Comparison of ENCODE assay signal across 15 mouse cellular contexts in the genomic region with DNA sequence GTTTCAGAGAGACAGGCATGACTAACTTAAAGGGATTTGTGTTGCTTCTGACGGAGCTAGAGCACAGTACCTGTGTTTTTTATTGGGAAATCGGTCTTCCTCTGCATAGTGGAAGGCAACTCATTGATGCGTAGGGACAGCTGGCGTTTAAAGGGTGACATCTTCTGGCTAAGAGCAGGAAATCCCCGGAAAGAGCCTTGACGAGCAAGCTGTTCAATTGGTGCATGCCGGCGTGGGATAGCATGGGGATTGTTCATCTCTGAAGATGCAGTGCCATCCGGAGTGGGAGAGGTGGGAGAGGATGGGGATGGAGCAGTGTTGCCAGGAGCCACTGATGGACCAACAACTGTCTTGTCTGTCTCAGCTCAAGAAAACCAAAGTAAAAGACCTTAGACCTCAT. TPM values are rescaled to one million over a fixed set of nuclear protein-coding genes. Genes with fewer than 3 reads are reported as not detected.
DNase-seq lines count a peak whose midpoint lies in the region; ATAC-seq and TF ChIP-seq lines count a peak whose summit lies in the region.
"Had no signal": no experiment of that assay in that cellular context is flagged by ENCODE, and none has a peak within 500 bp of the region (broad histone marks: within the 10 kb centered on the region; RNA-seq: fewer than 3 reads in every experiment).

No protein-coding gene starts in this region.

- no peaks in the 10 kb centered on the region for H3K27me3 ChIP-seq in heart, embryonic 10.5 days (ENCODE audit: insufficient read depth, poor library complexity, severe bottlenecking)
- H3K27me3 ChIP-seq in neural tube, embryonic 15.5 days (replicated peaks) = no peaks in the 10 kb centered on the region
- H3K27me3 ChIP-seq in stomach, postnatal 0 days (ENCODE audit: control insufficient read depth, insufficient read depth, low read length) = no peaks in the 10 kb centered on the region
- H3K27me3 ChIP-seq in kidney, adult 2 months (replicated peaks; ENCODE audit: control insufficient read depth, insufficient read depth, low read length) = no peaks in the 10 kb centered on the region
- H3K27me3 ChIP-seq: kidney, embryonic 15.5 days had no signal

- H3K9ac ChIP-seq in neural tube, embryonic 15.5 days (replicated peaks) = no peak overlapping the region
- no peak overlapping the region for H3K9ac ChIP-seq in stomach, postnatal 0 days (ENCODE audit: low read length)
- H3K9ac ChIP-seq: kidney, embryonic 15.5 days; liver, embryonic 14.5 days had no signal

- no peak for TF ChIP-seq EP300 in stomach, postnatal 0 days (optimal IDR thresholded peaks at IDR 0.05)

- peak; percentile 70; the same call in 1 of the 2 replicates for ATAC-seq in neural tube, embryonic 15.5 days (ENCODE audit: low FRiP score)
- ATAC-seq in stomach, postnatal 0 days (ENCODE audit: low FRiP score, low TSS enrichment) = no peak

- WGBS in heart, embryonic 10.5 days = 66% methylated on average over 9 of the region's 9 CpGs
- 43% methylated on average over 9 of the region's 9 CpGs for WGBS in neural tube, embryonic 15.5 days
- 60% methylated on average over 9 of the region's 9 CpGs for WGBS in stomach, postnatal 0 days
- 54% methylated on average over 9 of the region's 9 CpGs for WGBS in kidney, adult 2 months

- DNase-seq in heart, adult 11 months = peak; percentile 66
- DNase-seq in heart, embryonic 10.5 days (ENCODE audit: low spot score) = no peak
- DNase-seq in neural tube, embryonic 10.5 days (ENCODE audit: extremely low spot score, low spot score) = no peak
- peak; percentile 41 to 49 for DNase-seq in layer of hippocampus, adult 8-10 months (ENCODE audit: low spot score in 2 of 2)
- no peak for DNase-seq in stomach, postnatal 0 days (ENCODE audit: low spot score)
- no peak for DNase-seq in kidney, adult 2 months
- no peak for DNase-seq in gastrocnemius, adult 18-20 months (ENCODE audit: low spot score)
- DNase-seq: adrenal gland, adult 8-10 months; heart, adult 18-20 months; spleen, adult 18-20 months; thymus, postnatal 4 days had no signal

- no peak for TF ChIP-seq POLR2A in kidney, adult 2 months (IDR thresholded peaks at IDR 0.05; ENCODE audit: low read depth, low read length)

- TF ChIP-seq CTCF in stomach, postnatal 0 days (IDR thresholded peaks at IDR 0.05; ENCODE audit: low read depth) = peak; percentile 39
- no peak; the same call in 1 of the 2 replicates for TF ChIP-seq CTCF in kidney, adult 2 months (conservative IDR thresholded peaks at IDR 0.05; ENCODE audit: insufficient read depth, insufficient read length, low read depth, low read length)

- peaks cover 89% of the 10 kb centered on the region for H3K36me3 ChIP-seq in heart, embryonic 10.5 days
- H3K36me3 ChIP-seq in neural tube, embryonic 15.5 days = peaks cover 54% of the 10 kb centered on the region
- peaks cover 30% of the 10 kb centered on the region for H3K36me3 ChIP-seq in stomach, postnatal 0 days (ENCODE audit: control insufficient read depth, insufficient read depth, low read length)
- peaks cover 6% of the 10 kb centered on the region for H3K36me3 ChIP-seq in kidney, adult 2 months (ENCODE audit: control insufficient read depth, insufficient read depth, low read length)

- H3K4me2 ChIP-seq in neural tube, embryonic 15.5 days = no peak overlapping the region
- no peak overlapping the region for H3K4me2 ChIP-seq in stomach, postnatal 0 days (replicated peaks; ENCODE audit: low read depth)
- H3K4me2 ChIP-seq: kidney, embryonic 15.5 days had no signal

- no peaks in the 10 kb centered on the region; the same call in 1 of the 2 replicates for H3K9me3 ChIP-seq in heart, embryonic 10.5 days
- 0 out of 2 replicates have a peak, but pooled peaks cover 2% of the 10 kb centered on the region for H3K9me3 ChIP-seq in neural tube, embryonic 15.5 days (replicated peaks)
- no peaks in the 10 kb centered on the region for H3K9me3 ChIP-seq in stomach, postnatal 0 days (ENCODE audit: control insufficient read depth, low read length)
- H3K9me3 ChIP-seq: kidney, embryonic 15.5 days had no signal

- no peak overlapping the region for H3K4me3 ChIP-seq in heart, embryonic 10.5 days
- H3K4me3 ChIP-seq in neural tube, embryonic 15.5 days (replicated peaks) = no peak overlapping the region
- no peak overlapping the region for H3K4me3 ChIP-seq in stomach, postnatal 0 days (ENCODE audit: low read depth, low read length)
- no peak overlapping the region for H3K4me3 ChIP-seq in kidney, adult 2 months (ENCODE audit: insufficient read depth, low read depth, low read length)
- H3K4me3 ChIP-seq: kidney, embryonic 15.5 days had no signal

- H3K4me1 ChIP-seq in heart, embryonic 10.5 days = no peaks in the 10 kb centered on the region
- H3K4me1 ChIP-seq in neural tube, embryonic 15.5 days = no peaks in the 10 kb centered on the region
- no peaks in the 10 kb centered on the region for H3K4me1 ChIP-seq in stomach, postnatal 0 days (replicated peaks; ENCODE audit: control insufficient read depth, insufficient read depth)
- H3K4me1 ChIP-seq in kidney, adult 2 months (ENCODE audit: control insufficient read depth, insufficient read depth, low read length) = no peaks in the 10 kb centered on the region
- H3K4me1 ChIP-seq: kidney, embryonic 15.5 days had no signal

- H3K27ac ChIP-seq in heart, embryonic 10.5 days = no peak overlapping the region
- no peak overlapping the region for H3K27ac ChIP-seq in neural tube, embryonic 15.5 days (replicated peaks)
- H3K27ac ChIP-seq in stomach, postnatal 0 days (replicated peaks) = no peak overlapping the region
- no peak overlapping the region for H3K27ac ChIP-seq in kidney, adult 2 months (ENCODE audit: insufficient read depth, low read depth, low read length)
- H3K27ac ChIP-seq: kidney, embryonic 15.5 days; liver, embryonic 14.5 days had no signal

RNA-seq across cellular contexts. Expression of gene Papln, which starts 37.5 kb away (rescaled TPM):
- polyA plus RNA-seq in heart, embryonic 10.5 days (2016; fragmentation: Nextera tagmentation; extraction: Ambion mirVana) = 0.15 and 0.38 TPM in 2 replicates
- polyA plus RNA-seq in neural tube, embryonic 15.5 days (2015; fragmentation: Nextera tagmentation; extraction: Ambion mirVana) = 0.23 and 0.43 TPM in 2 replicates
- total RNA-seq in layer of hippocampus, adult 8-10 months (2022) = 1 to 10 TPM; 3.7 to 4.7 (median 3.9) TPM
- polyA plus RNA-seq in stomach, postnatal 0 days (2015; fragmentation: Nextera tagmentation; extraction: Ambion mirVana) = 2.1 and 2.5 TPM in 2 replicates
- polyA plus RNA-seq in kidney, adult 2 months (2012; rRNA removed) = 2.4 and 3.0 TPM in 2 replicates
- total RNA-seq in gastrocnemius, adult 18-20 months (2021) = under 1 TPM; 0.57 to 0.83 TPM
- polyA plus RNA-seq: embryonic facial prominence, embryonic 11.5 days had no signal

Comparison
In these comparisons a context has a peak if more than half of its experiments do, and no peak if none do; other contexts are left out.
1. DNase-seq: peak in heart, adult 11 months (single experiment) and layer of hippocampus, adult 8-10 months (2 of 2); none in heart, embryonic 10.5 days (single experiment), neural tube, embryonic 10.5 days (single experiment), stomach, postnatal 0 days (single experiment), kidney, adult 2 months (single experiment) and gastrocnemius, adult 18-20 months (single experiment).